Mouse (Mus musculus): ENCODE results near the gene Heatr9.

Heatr9 gene

DNA sequence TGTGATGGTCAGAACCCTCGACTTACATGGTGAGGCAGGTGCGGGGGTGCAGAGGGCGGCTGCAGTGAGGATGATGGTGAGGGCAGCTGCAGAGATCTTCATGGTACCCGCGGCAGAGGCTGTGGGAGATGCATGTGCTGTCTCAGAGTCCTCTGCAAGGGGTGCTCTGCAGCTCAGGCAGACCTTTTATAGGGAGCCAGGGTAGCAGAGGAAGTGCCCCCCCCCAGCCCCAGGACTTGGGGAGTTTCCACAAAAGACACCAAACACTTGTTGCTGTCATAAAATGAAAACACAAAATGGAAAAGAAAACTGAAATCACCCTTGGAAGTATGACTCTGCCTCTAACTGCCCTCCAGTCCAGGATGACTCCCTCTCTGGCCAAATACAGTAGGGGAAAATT, 8.4 kb upstream of the Heatr9 start, which contains the start of gene Ccl5:
Gene Ccl5 (minus strand): TSS at position 159 of the 400 bp plus-strand sequence.
- DNase-seq (ENCODE audit: low read depth), result no peak

GRCm38 (mm10) chr11:83529024-83529423, 7.0 kb upstream of the Heatr9 start:
- DNase-seq (ENCODE audit: low read depth), result no peak

DNA sequence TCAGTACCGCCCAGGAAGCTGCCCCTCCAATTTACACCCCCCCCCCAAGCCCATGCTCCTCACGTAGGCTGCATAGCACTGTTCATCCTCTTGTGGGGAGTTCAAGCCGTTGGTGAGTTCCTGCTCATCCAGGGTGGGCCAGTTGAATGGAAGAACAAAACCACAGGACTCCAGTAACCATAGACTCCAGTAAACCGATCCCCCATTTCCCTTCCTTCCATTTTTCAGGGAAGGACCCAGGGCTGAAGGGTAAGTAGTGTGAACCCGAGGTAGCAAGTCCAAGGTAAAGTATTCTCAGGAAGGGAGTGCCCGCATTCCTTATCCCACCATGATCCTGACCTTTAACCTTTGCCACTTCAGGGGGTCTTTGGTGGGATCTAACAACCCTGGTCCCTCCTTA, 3.6 kb downstream of the Heatr9 start:
- no peak for DNase-seq (ENCODE audit: low read depth)

DNA sequence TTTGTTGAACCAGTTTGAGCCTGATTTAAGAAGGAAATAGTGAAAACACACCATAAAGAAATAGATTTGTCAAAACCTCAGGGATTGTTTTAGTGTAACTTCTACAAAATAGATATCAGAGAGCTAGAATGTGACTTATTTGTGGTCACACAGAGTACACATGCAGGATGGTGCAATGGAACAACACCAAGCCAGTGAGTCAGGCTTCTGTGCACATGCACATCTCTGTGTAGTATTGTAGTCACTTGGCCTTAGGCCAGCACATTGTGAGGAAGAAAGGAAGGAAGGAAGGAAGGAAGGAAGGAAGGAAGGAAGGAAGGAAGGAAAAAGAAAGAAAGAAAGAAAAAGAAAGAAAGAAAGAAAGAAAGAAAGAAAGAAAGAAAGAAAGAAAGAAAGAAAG, 4.8 kb downstream of the Heatr9 start:
- no peak for DNase-seq (ENCODE audit: low read depth)

DNA sequence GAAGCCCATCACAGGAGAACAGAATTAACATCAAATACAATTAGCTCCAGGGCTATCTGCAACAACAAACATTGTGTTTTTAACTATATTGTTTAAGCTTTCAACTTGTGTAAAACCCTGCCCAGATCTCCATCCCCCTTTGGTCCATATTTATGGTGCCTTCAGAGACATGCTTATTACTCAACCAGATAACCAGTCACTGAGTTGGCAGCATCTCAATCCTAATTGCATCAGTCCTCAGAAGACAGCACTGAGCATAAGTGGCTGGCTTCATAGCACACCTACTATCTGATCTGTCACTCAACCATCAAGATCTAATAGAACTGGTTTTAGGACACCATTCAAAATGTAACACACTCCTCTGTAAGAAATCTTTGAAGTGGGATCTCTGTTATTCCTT, 12.5 kb downstream of the Heatr9 start:
- DNase-seq (ENCODE audit: low read depth), result no peak

DNA sequence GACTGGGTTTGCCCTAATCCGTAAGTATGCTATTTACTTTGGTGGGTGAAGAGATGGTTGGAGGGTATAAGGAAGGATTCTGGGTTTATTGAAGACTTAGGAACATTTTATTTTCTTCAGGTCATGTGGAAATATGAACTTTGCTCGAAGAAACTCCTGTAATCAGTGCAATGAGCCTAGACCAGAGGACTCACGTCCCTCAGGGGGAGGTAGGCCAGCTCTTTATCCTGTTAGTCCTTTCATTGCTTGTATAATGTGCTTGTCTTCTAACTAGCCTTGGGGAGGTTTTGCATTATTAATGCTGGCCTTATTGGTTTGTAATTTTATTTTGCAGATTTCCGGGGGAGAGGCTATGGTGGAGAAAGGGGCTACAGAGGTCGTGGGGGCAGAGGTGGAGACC, 17.7 kb downstream of the Heatr9 start:
- no peak for DNase-seq (ENCODE audit: low read depth)

DNA sequence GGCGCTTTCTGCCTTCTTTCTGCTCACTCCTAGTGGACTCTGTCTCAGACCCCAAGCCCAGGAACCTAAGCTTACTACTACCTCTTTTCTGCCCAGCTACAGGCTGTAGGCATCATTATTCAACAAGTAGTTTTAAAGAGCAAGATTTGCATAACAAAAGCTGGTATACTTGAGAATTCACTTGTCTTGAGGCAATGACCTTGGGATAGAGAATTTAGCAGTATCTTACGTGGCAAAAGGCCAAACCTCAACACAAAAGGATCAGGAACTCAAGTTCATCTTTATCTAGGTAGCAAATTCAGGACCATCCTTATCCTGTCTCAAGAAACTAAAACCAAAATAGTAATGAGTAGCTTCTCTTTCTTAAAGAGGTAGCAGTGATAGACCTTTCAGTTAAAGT, 26.4 kb downstream of the Heatr9 start:
- no peak for DNase-seq (ENCODE audit: low read depth)

DNA sequence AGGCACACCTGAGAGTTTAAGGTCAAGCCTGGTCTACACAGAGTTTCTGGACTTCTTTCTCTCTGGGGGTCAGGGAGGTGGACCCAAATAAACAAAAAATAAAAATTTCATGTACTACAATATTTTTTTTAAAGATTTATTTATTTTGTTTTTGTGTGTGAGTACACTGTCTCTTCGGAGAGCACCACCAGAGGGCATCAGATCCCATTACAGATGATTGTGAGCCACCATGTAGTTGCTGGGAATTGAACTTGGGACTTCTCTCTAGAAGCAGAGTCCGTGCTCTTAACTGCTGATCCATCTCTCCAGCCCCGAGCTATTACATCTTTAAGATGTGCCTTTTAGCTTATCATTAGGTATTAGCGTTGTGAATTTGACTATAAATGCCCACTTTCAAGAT, 30.5 kb downstream of the Heatr9 start:
- DNase-seq (ENCODE audit: low read depth), result no peak

GRCm38 (mm10) chr11:83473235-83474016, 48.5 kb downstream of the Heatr9 start:
- no peak for DNase-seq (ENCODE audit: low read depth)

DNA sequence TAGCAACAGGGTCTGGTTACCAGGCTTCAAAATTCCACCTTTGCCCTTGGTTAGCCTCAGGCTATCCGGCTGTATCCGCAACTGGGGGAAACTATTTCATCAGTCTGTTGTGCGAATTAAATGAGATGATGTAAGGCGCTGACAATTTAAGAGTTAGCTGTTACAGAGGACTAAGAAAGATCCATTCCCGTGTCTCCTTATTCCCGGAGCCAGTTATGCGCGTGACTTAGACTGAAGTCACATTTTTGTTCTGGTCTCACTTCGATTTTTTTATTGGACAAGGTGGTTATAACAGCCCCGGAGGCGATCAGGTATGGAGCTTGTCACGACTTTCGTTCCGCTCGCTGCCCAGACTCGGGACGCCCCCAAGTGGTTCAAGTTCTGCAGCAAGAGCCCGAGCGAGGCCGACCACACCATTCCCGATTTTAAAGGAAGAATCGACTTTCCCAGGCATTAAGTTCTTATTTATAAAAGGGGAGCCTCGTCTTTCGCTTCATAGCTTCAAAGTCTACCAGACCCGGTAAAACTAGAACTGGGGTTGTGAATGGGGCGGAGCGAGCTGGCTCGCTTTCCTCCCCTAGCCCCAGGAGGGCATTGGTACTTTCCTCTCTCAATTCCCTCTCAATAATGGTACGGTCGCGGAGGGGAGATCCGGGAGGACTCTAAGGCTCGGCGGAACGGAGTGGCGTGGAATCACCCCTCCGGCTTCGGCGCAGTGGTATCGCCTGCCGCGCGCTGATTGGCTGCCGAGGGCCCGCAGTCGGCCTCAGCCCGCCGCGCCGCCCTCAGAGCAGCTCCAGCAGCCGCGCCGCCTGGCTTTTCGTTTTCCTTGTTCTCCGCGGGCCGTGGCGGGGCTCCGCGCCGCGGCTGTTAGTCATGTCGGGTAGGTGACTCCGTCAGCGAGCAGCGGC, 49.4 kb downstream of the Heatr9 start, which contains the start of gene Taf15:
Gene Taf15 (plus strand): TSS at position 763 of the 911 bp plus-strand sequence.
- DNase-seq (ENCODE audit: low read depth), result peak; percentile 99

DNA sequence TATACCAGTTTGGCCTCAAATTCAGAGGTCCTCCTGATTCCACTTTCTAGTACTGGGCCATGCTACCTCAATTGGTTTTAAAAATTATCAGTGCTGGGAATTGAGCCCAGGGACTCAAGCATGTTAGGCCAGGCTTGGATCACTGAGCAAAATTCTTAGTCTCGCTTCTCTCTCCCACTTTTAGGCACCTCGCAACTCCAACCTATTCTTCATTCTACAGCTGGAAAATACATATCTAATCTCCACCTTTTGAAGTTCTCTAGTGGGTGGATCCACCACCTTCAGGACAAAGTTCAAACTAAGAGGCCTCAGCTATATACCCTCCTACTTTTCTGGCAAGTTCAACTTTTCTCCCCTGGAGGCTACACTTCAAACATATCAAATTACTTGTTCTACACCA, 50.2 kb downstream of the Heatr9 start:
- DNase-seq (ENCODE audit: low read depth), result no peak

- DNase-seq (ENCODE audit: low read depth), result no peak
These were observed 53.2 kb downstream of the Heatr9 start for GRCm38 (mm10) chr11:83468765-83469164.

GRCm38 (mm10) chr11:83467120-83467652, 54.8 kb downstream of the Heatr9 start:
- no peak for DNase-seq (ENCODE audit: low read depth)

DNA sequence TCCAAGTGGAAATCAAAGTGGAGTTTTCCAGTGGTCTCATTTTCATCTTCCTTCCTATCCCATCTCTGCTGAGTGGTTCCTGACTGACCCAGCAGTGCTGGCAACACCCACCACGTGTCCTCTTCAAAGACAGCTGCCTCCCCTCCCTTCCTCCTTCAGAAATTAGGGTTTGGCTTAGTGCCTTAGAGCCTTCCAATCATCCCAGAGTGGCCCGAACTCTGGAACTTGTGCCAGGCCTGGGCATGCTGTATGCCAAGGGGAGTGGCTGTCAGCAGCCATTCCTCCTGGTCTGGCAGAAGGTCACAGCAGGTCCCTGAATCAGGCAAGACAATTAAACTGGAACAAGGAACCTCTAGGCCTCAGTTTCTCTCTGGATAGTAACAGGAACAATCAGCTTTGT, 56.0 kb downstream of the Heatr9 start:
- no peak for DNase-seq (ENCODE audit: low read depth)

DNA sequence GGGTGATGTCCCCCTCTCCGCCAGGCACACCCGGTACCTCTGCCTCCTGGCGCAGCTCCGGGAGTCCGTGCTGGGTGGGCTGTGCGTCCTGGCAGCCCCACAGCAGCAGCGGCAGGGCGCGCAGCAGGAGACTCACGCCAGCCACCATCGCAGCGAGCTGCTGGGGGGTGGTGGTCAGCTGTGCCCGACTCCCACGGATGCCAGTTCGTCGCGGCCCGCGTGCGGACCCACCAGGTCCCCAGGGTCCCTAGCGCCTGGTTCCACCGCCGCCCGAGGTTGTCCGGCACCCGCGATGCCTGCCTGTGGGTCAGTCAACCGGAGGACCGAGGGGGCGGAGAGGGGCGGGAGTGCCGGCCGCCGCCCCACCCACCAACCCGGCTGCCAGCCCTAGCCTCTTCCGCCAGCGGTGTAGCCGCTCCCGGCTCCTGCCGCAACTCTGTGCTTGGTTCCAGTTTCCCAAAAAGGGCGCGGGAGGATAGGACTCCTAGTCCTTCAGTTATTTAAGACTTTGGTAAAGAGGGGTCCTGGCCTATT, 59.2 kb downstream of the Heatr9 start, which contains the start of gene Mmp28:
Gene Mmp28 (minus strand): TSS at position 361 of the 534 bp plus-strand sequence.
- DNase-seq (ENCODE audit: low read depth), result no peak
